Mouse (Mus musculus): Measurements from ENCODE around the gene Tspan14.

Tspan14 gene

GRCm38 (mm10) chr14:40975127-40975721 lies 8.6 kb upstream of the Tspan14 start:
- in situ Hi-C loops (cut with MboI) = loop anchor here (5.0 kb wide), 1 partner anchor 57 kb away; no protein-coding TSS in a partner anchor

- in situ Hi-C loops (cut with MboI) = loop anchor here (5.0 kb wide), 1 partner anchor 41 kb away; no protein-coding TSS in a partner anchor
These were observed 1.4 kb upstream of the Tspan14 start for GRCm38 (mm10) chr14:40968051-40968450.

- in situ Hi-C loops (cut with MboI) = loop anchor here (5.0 kb wide), 1 partner anchor 40 kb away; no protein-coding TSS in a partner anchor
These were observed 942 bp upstream of the Tspan14 start for GRCm38 (mm10) chr14:40967598-40967900.

- in situ Hi-C loops (cut with MboI) = loop anchor here (5.0 kb wide), 1 partner anchor 40 kb away; no protein-coding TSS in a partner anchor
These were observed 423 bp upstream of the Tspan14 start for GRCm38 (mm10) chr14:40966862-40967597.

GRCm38 (mm10) chr14:40965507-40966356 lies 875 bp downstream of the Tspan14 start:
- in situ Hi-C loops (cut with MboI) = loop anchor here (5.0 kb wide), 1 partner anchor 38 kb away; no protein-coding TSS in a partner anchor

- in situ Hi-C loops (cut with MboI) = loop anchor here (5.0 kb wide), 1 partner anchor 38 kb away; no protein-coding TSS in a partner anchor
These were observed 1.7 kb downstream of the Tspan14 start for GRCm38 (mm10) chr14:40964881-40965280.

GRCm38 (mm10) chr14:40964214-40964610 lies 2.4 kb downstream of the Tspan14 start:
- in situ Hi-C loops (cut with MboI) = no loop called here

GRCm38 (mm10) chr14:40963501-40964213 lies 3.0 kb downstream of the Tspan14 start:
- in situ Hi-C loops (cut with MboI) = no loop called here

- in situ Hi-C loops (cut with MboI) = no loop called here
These were observed 4.0 kb downstream of the Tspan14 start for GRCm38 (mm10) chr14:40962365-40963290.

GRCm38 (mm10) chr14:40960237-40960636 lies 6.4 kb downstream of the Tspan14 start:
- in situ Hi-C loops (cut with MboI) = no loop called here

- in situ Hi-C loops (cut with MboI) = no loop called here
These were observed 7.0 kb downstream of the Tspan14 start for GRCm38 (mm10) chr14:40959586-40959985.

- in situ Hi-C loops (cut with MboI) = no loop called here
These were observed 7.6 kb downstream of the Tspan14 start for GRCm38 (mm10) chr14:40958986-40959381.

- in situ Hi-C loops (cut with MboI) = no loop called here
These were observed 8.3 kb downstream of the Tspan14 start for GRCm38 (mm10) chr14:40958083-40958985.

GRCm38 (mm10) chr14:40957607-40958006 lies 9.0 kb downstream of the Tspan14 start:
- in situ Hi-C loops (cut with MboI) = no loop called here

GRCm38 (mm10) chr14:40956252-40957146 lies 10.1 kb downstream of the Tspan14 start:
- in situ Hi-C loops (cut with MboI) = no loop called here

GRCm38 (mm10) chr14:40955596-40956251 lies 10.9 kb downstream of the Tspan14 start:
- in situ Hi-C loops (cut with MboI) = no loop called here

- in situ Hi-C loops (cut with MboI) = no loop called here
These were observed 11.5 kb downstream of the Tspan14 start for GRCm38 (mm10) chr14:40955146-40955545.

- in situ Hi-C loops (cut with MboI) = no loop called here
These were observed 13.2 kb downstream of the Tspan14 start for GRCm38 (mm10) chr14:40953381-40953780.
